Mouse (Mus musculus) liver, embryonic 11.5 days (tissue): Measurements from ENCODE around the gene Hnf4a. TPM values are rescaled to one million over a fixed set of nuclear protein-coding genes. Genes with fewer than 3 reads are reported as not detected.

Experiments used
- ATAC-seq: fragments of 200-750 bp; cut with Nextera tagmentation; replicated peaks from 2 replicates; pipeline ENCODE4 v1.8.0; 2017; ENCODE audit warnings: moderate number of reproducible peaks, mild to moderate bottlenecking, moderate TSS enrichment, moderate library complexity; ENCODE audit not compliant: low FRiP score
- DNase-seq: peaks from one replicate; pipeline ENCODE4 v3.0.0-alpha.2; 2017; ENCODE audit warnings: low spot score
- H3K27ac ChIP-seq: fragments of 300-500 bp; sonication (generic); 2 replicates; pipeline ENCODE4 v1.5.1; 2014; ENCODE audit warnings: mild to moderate bottlenecking, low read depth, low read length, control low read depth
- H3K27me3 ChIP-seq: fragments of 300-500 bp; sonication (generic); replicated peaks from 2 replicates; pipeline ENCODE4 v1.6.1; 2014; ENCODE audit warnings: low read length, mixed read lengths; ENCODE audit not compliant: control insufficient read depth, insufficient read depth
- H3K36me3 ChIP-seq: fragments of 300-500 bp; sonication (generic); 2 replicates; pipeline ENCODE4 v1.6.1; 2014; ENCODE audit warnings: mild to moderate bottlenecking, low read length, moderate library complexity, mixed read lengths; ENCODE audit not compliant: control insufficient read depth, insufficient read depth
- H3K4me1 ChIP-seq: fragments of 300-500 bp; sonication (generic); replicated peaks from 2 replicates; pipeline ENCODE4 v1.6.1; 2014; ENCODE audit warnings: low read length, mixed read lengths; ENCODE audit not compliant: control insufficient read depth, insufficient read depth
- H3K4me2 ChIP-seq: fragments of 300-500 bp; sonication (generic); 2 replicates; pipeline ENCODE4 v1.6.1; 2014; ENCODE audit warnings: mild to moderate bottlenecking, control low read depth, moderate library complexity
- H3K4me3 ChIP-seq: fragments of 300-500 bp; sonication (generic); 2 replicates; pipeline ENCODE4 v1.5.1; 2014; ENCODE audit warnings: low read depth, low read length, control low read depth
- H3K9ac ChIP-seq: fragments of 300-500 bp; sonication (generic); 2 replicates; pipeline ENCODE4 v1.6.1; 2014; ENCODE audit warnings: low read depth, low read length, control low read depth
- H3K9me3 ChIP-seq: fragments of 300-500 bp; sonication (generic); 2 replicates; pipeline ENCODE4 v1.6.1; 2016; ENCODE audit warnings: low read length, inconsistent platforms, mixed read lengths; ENCODE audit not compliant: control insufficient read depth
- WGBS: fragments of 180-500 bp; shearing (Covaris S2); extraction: QIAGEN DNeasy Blood & Tissue Kit; methylation state at CpG from one replicate; pipeline ENCODE4 v1.1.7; 2014; 5-methylcytosine and 5-hydroxymethylcytosine counted together
- polyA plus RNA-seq: library from polyadenylated mRNA; unstranded; fragments of >200 nt; fragmentation: Nextera tagmentation; extraction: Ambion mirVana; gene quantifications from 2 replicates; pipeline ENCODE4 v1.2.1, GENCODE M21; 2014

Gene Hnf4a
- polyA plus RNA-seq, 1 experiment from 2014 or later, result 18.9 TPM

DNA sequence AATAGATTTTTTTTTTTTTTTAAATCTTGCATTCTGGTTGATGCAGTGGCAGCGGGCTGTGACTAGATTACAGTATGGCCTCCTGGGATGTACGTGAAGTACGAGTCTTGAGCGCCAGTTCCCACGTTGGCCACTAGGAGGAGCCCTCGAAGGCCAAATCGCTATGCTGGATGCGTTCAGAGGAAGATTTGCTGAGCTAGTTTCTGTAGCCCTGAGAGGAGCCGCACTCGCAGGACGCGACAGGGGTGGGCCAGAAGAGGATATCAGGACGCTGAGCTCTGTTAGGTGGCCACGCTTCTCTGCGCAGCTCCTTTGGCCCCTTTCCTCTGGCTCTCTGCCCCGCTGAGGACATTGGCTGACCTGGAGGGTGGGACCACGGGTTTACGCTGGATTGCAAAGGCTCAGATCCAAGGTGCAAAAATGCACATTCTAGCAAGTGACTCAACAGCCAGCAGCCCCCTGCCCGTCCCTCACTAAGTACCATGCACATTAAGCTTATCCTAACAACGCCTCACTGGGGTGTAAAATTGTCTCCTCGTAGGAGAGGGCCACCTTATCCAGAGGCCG is 28.4 kb downstream of the Hnf4a start:
- ATAC-seq (peak; percentile 53), DNase-seq (peak; percentile 80)
- H3K27ac ChIP-seq, result no peak overlapping the region
- no peaks in the 10 kb centered on the region; the same call in 1 of the 2 replicates for H3K4me1 ChIP-seq
- 8% methylated on average over 22 of the region's 22 CpGs for WGBS
- H3K27me3 ChIP-seq, result no peaks in the 10 kb centered on the region
- no peaks in the 10 kb centered on the region for H3K36me3 ChIP-seq
- H3K4me3 ChIP-seq, result peak overlapping the region; percentile 21; the same call in 1 of the 2 replicates
- H3K9ac ChIP-seq, result no peak overlapping the region
- no peaks in the 10 kb centered on the region for H3K9me3 ChIP-seq
- peak overlapping the region; percentile 62 for H3K4me2 ChIP-seq

DNA sequence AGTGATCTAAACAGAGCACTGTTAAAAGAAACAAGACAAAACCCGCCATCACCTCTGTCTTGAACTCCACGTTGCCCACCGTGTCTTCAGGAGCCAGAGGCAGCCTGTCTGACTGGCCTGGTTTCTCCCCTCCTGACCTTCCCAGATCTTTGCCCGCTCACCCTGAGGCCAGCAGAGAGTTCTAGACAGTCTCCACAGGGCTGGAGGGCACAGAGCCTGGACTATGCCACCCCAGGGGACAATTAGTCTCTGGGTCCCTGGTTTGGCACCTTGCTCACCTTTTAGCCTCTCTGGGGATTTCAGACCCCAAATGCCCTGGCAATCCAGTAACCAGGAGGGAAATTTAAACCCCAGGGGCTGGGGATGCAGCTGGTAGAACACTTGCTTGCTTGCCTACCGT is 30.8 kb downstream of the Hnf4a start:
- peaks cover 14% of the 10 kb centered on the region for H3K4me1 ChIP-seq
- no peak overlapping the region for H3K9ac ChIP-seq
- no peaks in the 10 kb centered on the region for H3K36me3 ChIP-seq
- H3K4me3 ChIP-seq, result no peak overlapping the region
- 0 out of 2 replicates have a peak overlapping the region, but pooled peaks have one; percentile 33 for H3K27ac ChIP-seq
- no peak for ATAC-seq
- H3K4me2 ChIP-seq, result no peak overlapping the region
- DNase-seq, result no peak
- no peaks in the 10 kb centered on the region for H3K9me3 ChIP-seq
- 76% methylated on average over 5 of the region's 5 CpGs for WGBS
- H3K27me3 ChIP-seq, result no peaks in the 10 kb centered on the region

DNA sequence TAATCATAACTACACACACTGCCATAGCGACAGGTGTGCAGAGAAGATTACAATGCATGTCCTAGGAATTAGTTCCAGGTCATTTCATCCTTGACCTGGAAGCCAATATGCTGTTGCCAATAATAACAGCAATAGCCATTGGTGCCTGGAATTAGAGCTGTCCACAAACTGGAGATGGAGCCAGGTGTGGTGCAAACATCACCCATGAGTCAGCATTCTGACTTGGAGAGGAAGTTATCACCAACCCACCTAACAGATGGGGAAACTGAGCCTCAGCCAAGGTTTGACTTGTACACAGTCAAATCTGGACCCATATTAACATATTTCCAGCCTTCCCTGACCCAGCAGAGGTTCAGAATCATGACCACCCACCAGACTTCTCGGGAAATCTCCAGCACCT is 31.8 kb downstream of the Hnf4a start:
- WGBS, result 81% methylated on average over 2 of the region's 2 CpGs

DNA sequence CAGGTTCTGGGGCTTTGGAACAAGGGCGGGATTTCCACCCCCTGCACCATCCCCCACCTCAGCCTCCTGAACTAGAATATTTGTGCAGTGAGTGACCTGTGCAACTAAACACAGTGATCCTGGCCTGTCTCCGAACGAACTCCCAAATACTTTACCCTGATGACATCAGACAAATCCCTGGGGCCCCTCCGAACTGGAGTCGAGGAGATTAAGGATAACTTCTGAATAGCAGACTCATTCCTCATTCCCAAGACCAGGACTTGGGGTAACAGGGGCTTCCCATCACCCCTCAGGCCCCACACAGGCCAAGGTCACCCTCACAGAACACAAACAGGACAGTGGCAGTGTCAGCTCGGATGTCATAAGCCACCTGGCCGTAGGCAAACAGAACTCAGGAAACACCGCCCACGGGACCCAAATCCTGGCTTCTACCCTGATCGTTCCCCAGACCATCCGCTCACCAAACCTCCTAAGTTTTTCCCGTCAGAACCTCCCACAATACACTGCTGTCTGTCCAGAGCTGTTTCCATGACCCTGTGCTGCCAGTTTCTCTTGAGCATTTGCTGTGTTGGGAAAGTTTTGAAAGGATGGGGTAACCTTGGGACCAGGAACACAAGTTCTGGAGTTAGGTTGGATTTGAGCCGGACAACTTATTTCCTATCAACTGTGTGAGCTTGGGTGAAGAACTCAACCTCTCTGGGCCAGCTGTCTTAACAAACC is 32.9 kb downstream of the Hnf4a start:
- Histone ChIP-seq H3K27me3 (no peaks in the 10 kb centered on the region), H3K36me3 (no peaks in the 10 kb centered on the region), H3K9me3 (no peaks in the 10 kb centered on the region), H3K9ac (no peak overlapping the region), H3K4me3 (no peak overlapping the region), H3K4me1 (peaks cover 14% of the 10 kb centered on the region), H3K27ac (peak overlapping the region; percentile 60; the same call in 1 of the 2 replicates), H3K4me2 (peak overlapping the region; percentile 20)
- DNase-seq (no peak), ATAC-seq (no peak; the same call in 1 of the 2 replicates)
- WGBS, result 65% methylated on average over 13 of the region's 13 CpGs

More for the DNA sequence above, 31.8 kb downstream of the Hnf4a start:
- H3K27me3 ChIP-seq, result no peaks in the 10 kb centered on the region
- H3K4me1 ChIP-seq, result peaks cover 14% of the 10 kb centered on the region
- H3K4me3 ChIP-seq, result no peak overlapping the region
- ATAC-seq, result no peak
- no peak for DNase-seq
- H3K9me3 ChIP-seq, result no peaks in the 10 kb centered on the region
- no peaks in the 10 kb centered on the region for H3K36me3 ChIP-seq
- no peak overlapping the region for H3K9ac ChIP-seq
- peak overlapping the region; percentile 64 for H3K27ac ChIP-seq
- no peak overlapping the region for H3K4me2 ChIP-seq

DNA sequence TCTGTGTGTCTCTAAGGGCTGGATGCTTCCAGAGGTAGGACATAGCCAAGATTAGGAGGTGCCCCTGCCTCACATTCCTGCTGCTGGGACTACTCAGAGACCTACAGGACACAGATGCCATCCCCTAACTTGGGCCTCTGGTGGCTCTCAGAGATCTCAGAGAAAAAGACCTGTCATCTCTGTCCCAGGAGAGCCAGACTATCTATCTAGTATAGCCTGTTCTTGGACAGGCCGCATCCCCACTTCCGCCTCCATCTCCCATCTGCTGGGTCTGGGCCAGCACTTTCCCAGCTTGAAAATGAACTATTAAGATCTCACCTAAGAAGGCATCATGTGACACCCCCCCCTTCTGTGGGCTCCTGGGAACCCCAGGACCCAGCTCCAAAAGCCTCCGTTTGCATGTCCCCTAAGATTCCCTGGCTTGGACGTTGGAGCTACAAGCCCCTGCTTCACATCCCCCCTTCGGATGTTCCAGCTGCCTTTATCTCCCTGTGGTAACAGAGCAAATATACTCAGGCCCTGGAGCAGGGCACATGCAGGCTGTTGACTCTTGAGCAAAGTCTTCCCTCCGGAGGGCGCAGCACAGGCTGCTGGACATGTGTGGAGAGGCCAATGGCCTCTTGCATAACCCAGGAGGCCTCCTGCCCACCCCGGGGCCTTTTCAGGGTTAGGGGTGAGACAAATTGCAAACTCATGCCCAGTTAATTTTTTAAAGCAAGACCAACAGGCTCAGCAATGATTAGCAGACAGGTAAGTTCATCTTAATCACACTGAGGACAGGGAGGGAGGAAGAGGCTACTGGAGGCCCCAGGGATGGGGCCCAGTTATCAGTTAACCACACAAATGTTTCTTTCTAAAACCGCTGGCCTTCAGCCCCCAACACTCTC is 33.9 kb downstream of the Hnf4a start:
- H3K4me1 ChIP-seq, result peaks cover 14% of the 10 kb centered on the region
- H3K27ac ChIP-seq, result peak overlapping the region; percentile 60; the same call in 1 of the 2 replicates
- no peak overlapping the region for H3K4me3 ChIP-seq
- DNase-seq, result no peak
- WGBS, result 48% methylated on average over 9 of the region's 9 CpGs
- no peak overlapping the region for H3K9ac ChIP-seq
- no peaks in the 10 kb centered on the region for H3K27me3 ChIP-seq
- no peaks in the 10 kb centered on the region for H3K36me3 ChIP-seq
- peak overlapping the region; percentile 20 for H3K4me2 ChIP-seq
- H3K9me3 ChIP-seq, result no peaks in the 10 kb centered on the region
- ATAC-seq, result peak; percentile 73

DNA sequence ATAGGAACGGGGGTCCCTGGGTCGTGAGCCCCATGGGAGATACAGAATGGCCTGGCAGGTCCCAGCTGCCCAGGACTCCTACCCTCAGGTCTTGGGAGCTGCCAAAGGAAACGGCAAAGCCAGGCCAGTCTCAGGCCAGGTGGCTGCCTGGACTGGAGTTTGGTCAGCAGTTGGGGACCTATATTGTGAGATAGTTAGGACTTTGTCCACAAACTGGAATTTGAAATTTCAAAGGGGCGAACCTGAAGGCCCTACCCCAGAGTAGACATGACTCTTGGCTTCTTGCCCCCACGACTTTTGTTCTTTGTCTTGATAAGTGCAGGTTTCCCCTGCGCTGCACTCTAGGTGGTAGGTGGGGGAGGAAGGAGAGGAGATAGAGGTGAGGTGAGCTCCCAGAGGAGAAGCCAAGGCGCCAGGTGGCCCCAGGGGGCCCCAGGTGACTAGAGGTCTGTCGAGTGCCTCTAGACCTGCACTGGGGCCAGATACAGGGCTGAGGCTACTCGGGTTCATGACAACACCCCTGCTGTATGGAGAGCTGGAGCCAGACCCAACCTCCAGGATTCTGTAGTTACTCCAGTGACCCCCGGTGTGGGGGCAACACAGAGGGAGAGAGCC is 35.1 kb downstream of the Hnf4a start:
- H3K27me3 ChIP-seq, result no peaks in the 10 kb centered on the region
- ATAC-seq (no peak), DNase-seq (no peak)
- H3K36me3 ChIP-seq, result no peaks in the 10 kb centered on the region
- no peak overlapping the region for H3K4me2 ChIP-seq
- H3K27ac ChIP-seq, result peak overlapping the region; percentile 60
- WGBS, result 61% methylated on average over 10 of the region's 10 CpGs
- no peaks in the 10 kb centered on the region for H3K9me3 ChIP-seq
- H3K9ac ChIP-seq, result no peak overlapping the region
- H3K4me1 ChIP-seq, result peaks cover 14% of the 10 kb centered on the region
- no peak overlapping the region for H3K4me3 ChIP-seq

DNA sequence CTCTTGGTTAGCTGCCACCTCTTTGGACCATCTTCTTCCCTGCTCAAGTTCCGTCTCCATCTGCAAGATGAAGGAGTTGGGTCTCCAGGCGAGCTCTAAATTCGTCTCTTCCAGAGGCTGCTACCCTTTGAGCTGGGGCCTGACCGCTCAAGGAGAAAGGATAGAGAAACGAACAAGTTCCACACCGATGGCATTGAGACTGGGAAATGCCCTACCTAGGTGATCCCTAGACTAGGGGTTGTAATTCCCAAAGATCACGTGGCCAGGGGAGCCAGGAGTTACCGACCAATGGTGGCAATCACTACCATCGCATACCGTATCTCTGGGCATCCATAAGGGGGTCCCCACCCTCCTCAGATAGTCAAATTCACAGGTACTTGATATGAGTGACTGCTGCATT is 36.1 kb downstream of the Hnf4a start:
- ATAC-seq (no peak), DNase-seq (no peak)
- WGBS, result 83% methylated on average over 10 of the region's 10 CpGs
- Histone ChIP-seq H3K4me2 (no peak overlapping the region), H3K36me3 (no peaks in the 10 kb centered on the region), H3K4me3 (no peak overlapping the region), H3K27ac (no peak overlapping the region), H3K9ac (no peak overlapping the region), H3K27me3 (no peaks in the 10 kb centered on the region), H3K9me3 (no peaks in the 10 kb centered on the region), H3K4me1 (peaks cover 14% of the 10 kb centered on the region)

DNA sequence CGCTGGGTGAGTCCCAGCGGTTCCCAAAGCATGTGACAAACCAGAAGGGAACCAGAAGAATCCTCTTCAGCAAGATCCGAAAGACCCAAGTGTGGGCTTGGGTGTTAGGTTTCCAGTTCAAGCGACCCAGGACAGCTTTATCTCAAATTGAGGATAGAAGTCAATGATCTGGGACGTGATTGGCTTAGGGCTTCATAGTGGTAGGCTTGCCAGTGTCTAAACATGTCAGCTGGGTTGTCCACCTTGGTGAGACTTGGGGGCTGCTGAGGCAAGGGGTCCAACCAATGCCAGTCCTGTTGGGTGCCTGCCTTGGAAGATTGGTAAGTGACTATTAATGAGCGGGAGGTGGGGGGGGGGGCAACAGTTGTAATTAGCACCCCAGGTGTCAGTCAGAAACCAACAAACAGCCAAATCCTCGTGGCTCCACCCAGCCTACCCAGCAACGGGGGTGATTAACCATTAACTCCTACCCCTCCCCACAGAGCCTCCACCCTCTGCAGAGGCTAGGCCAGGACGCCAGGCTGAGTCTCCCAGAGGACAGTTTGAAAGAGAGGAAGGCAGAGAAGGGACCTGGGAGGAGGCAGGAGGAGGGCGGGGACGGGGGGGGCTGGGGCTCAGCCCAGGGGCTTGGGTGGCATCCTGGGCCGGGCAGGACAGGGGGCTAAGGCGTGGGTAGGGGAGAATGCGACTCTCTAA is 40.2 kb downstream of the Hnf4a start:
- peak; percentile 72 for ATAC-seq
- WGBS, result 65% methylated on average over 14 of the region's 14 CpGs
- peak overlapping the region; percentile 15; the same call in 1 of the 2 replicates for H3K27ac ChIP-seq
- H3K4me3 ChIP-seq, result peak overlapping the region; percentile 45
- H3K4me1 ChIP-seq, result peaks cover 2% of the 10 kb centered on the region
- H3K9ac ChIP-seq, result peak overlapping the region; percentile 31; the same call in 1 of the 2 replicates
- no peak for DNase-seq
- no peaks in the 10 kb centered on the region for H3K36me3 ChIP-seq
- H3K4me2 ChIP-seq, result no peak overlapping the region
- no peaks in the 10 kb centered on the region; the same call in 1 of the 2 replicates for H3K27me3 ChIP-seq
- no peaks in the 10 kb centered on the region for H3K9me3 ChIP-seq
